Mouse (Mus musculus) effector memory CD4-positive, alpha-beta T cell, adult 7 months (primary cell): ENCODE results near the gene Hyal2. TPM values are rescaled to one million over a fixed set of nuclear protein-coding genes. Genes with fewer than 3 reads are reported as not detected.

ENCODE experiments used
- polyA plus RNA-seq: library from polyadenylated mRNA; unstranded; fragments of 100-300 nt; shearing (Covaris generic); gene quantifications from one replicate; pipeline ENCODE4 v1.2.1, GENCODE M21; 2017

Hyal2 gene
- polyA plus RNA-seq = 3.0 TPM

DNA sequence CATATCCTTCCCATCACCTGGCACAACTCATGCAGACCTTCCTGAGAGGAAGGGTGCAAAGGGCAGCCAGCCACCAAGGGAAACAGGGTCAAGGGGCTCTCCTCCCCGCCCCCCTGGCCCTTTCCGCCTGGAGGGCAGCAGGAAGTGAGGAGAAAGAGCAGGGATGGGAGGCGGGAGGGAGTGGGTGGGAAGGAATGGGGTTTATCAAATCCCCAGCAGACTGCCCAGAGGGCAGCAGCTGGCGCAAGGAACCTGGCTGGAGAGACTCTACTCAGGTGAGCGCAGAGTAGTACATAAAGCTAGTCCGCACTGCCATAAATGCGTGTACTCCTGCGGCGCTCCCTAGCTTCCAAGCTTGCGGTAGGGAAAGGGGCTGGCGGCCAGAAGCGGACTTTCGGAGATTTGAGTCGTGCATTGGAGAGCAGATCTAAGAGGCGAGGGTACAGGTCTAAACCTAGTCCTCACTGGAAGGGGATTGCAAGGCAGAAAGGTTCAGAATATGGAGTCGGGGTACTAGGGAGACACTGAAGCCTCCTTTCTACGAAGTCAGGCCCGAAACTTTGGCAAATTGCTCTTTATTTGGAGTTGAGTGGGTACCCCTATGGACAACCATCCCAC lies at the start of gene Hyal2:
Gene Hyal2, plus strand, starts transcription at position 244 of the 618 bp plus-strand sequence.

DNA sequence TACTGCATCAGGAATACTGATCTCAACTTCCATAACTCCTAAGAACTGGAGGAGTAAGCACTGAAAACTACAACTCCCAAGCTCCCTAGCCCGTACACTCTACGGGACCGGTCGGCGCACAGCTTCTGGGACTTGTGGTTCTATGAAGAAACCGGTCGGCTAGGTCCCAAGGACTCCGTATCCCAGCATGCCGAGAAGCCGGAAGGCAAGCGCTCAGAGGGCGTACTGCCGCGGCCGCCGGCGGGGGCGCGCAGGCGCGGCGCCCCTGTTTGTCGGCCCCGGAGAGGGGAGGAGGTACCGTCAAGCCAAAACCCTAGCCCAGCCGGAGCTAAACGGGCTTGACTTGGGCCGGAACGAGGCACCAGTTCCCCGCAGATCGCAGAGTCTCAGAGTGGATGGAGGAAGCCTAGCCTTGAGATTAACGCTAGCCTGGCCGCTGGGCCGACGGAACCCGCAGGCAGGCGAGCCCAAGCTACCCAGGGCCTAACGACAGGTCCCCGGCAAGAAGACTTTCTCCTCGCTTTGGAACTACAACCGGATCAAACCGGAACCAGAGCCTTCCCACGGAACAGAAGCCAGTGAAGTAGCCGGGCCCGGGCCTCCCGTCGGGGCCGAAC lies 33.8 kb upstream of the Hyal2 start, which contains the start of gene Tmem115:
Gene Tmem115, plus strand, starts transcription at position 155 of the 617 bp plus-strand sequence.

DNA sequence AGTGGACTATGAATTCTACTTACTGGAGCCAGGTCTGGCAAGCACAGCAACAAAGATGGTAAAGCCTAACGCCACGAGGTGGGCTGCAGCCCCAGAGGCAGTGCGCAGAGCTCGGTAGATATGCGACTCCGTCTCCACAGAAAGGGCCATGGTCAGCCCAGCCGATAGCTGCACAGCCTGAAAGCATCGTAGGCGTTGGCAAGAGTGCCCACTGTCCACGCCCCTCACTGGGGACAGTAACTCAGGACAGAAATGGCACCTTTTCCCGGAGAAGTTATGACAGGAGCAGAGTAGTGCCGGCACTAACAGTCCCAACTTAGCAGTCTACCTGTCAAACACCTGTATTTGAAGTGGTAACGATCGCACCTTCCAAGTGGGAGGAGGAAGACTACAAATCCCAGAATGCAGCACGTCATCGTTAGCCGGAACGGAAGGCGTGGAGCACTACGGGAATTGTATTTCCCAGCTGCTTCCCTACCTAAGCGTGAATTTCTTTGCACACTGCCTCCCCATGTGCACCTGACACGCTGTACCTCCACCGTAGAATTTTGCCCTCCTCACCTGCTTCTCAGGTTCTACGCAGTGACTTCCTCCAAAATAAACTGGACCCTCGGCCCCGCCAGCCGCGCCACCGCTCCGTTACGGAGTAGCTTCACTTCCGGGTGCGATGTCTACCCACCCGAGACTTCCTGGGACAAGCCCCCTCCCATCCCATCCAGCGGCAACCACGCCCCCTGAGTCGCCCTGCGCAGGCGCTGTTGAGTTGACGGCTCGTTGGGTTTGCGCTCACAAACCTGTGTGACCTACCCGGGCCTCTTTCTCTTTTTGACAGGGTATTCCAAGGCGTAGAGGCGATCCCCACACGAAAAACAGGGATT lies 26.0 kb upstream of the Hyal2 start, which contains the start of the genes Cyb561d2 and Nprl2:
Gene Cyb561d2, minus strand, starts transcription at position 720 of the 878 bp plus-strand sequence.
Gene Nprl2, plus strand, starts transcription at position 753 of the 878 bp plus-strand sequence.

DNA sequence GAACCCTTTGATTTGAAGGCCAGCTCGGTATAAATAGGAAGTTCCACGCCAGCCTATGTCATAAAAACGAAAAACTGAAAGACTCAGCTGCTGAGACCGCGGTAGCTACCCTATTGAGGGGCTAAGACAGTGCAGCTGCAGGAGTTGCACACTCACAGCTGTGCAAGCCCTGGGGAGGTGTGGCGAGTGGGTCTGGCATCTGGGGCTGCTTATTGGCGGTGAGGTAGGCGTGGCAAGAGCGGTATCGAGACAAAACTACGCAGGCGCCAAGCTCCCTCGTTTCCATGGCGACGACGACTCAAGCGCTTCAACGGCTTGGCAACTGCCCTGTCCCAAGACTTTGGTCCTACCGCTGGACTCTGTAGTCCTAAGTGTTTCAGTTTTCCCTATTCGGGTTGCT lies 20.7 kb upstream of the Hyal2 start, which contains the start of gene Zmynd10:
Gene Zmynd10, plus strand, starts transcription at position 273 of the 400 bp plus-strand sequence.

DNA sequence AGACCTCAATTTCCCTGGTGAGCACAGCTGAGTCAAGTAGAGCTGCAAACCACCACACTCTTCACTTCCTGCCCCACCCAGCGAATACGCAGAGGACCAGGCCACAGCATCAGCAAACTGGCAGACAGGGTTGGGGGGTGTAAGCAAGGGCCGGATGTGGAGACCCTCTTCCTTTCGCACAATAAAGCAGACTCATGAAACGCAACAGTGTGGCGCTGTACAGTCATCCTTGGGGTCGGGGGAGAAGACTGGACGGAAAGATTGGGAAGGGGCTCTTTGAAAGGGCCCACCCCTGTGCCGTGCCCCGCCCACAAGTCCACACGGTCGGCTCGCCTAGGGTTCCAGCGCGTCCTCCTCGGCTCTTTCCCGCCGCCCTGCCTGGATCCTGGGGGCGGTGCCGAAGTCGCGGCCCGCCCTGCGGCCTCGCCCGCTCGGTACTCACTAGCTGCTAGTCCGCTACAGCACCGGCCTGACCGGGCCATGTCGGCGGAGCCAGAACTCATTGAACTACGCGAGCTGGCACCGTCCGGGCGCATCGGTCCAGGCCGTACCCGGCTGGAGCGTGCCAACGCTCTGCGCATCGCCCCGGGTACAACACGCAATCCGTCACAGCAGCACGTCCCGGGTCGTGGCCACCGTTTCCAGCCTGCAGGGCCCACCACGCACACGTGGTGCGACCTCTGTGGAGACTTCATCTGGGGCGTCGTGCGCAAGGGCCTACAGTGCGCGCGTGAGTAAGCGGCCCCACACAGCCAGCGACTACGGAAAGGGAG lies 16.4 kb upstream of the Hyal2 start, which contains the start of gene Rassf1:
Gene Rassf1, plus strand, starts transcription at position 439 of the 773 bp plus-strand sequence.

DNA sequence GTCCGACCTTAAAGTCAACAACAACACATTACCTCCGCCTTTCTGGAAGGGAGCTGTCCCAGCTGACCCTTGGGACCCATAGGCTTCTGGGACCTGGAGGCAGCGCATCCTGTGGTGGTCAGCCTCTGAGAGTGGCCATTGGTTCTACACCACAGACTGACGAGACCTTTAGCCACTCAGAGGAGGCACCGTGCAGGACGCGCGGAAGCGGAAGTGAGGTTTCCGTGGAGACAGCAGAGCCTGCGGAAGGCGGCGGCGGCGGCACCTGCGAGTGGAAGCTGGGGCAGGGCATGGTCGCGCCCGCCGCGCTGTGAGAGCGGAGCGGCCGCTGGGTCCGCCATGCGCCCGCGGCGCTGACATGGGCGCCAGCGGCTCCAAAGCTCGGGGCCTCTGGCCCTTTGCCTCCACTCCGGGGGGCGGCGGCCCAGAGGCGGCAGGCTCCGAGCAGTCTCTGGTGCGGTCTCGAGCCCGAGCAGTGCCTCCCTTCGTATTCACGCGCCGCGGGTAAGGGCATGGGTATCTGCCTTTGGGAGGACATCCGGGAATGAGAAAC lies 4.6 kb upstream of the Hyal2 start, which contains the start of gene Tusc2:
Gene Tusc2, plus strand, starts transcription at position 227 of the 553 bp plus-strand sequence.

DNA sequence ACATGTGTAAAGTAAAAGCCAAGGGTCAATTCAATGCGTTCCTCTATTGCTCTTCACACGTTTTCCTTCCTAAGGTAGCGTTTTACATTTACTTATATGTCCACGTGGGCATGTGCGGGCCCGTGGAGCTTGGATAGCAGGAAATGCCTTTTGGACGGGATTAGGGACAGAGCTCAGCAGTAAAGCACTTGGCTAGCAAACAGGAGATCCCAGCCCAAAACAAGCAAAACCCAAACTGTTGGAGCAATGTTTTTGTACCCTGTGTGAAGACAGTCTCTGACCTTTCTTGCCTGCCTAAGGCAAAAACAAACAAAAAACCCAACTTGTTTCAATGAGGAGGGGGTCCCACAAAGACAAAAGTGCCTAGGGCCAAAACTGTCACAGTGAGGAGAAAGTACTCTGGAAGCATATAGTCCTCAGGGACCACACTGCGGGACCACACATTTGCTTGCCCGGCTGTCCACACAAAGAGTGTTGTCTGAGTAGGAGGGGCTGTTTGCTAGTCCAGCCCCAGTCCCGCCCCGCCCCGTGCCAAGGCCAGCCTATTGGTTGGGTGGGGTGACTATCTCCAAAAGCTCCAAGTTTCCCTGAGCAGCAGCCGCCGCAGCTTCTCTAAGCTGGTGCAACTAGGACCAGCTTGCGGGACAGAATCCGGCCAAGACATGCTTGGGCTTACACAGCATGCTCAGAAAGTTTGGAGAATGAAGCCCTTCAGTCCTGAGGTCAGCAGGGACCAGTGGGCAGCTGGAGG lies 8.8 kb downstream of the Hyal2 start, which contains the start of gene Hyal1:
Gene Hyal1, plus strand, starts transcription at position 571 of the 751 bp plus-strand sequence.

DNA sequence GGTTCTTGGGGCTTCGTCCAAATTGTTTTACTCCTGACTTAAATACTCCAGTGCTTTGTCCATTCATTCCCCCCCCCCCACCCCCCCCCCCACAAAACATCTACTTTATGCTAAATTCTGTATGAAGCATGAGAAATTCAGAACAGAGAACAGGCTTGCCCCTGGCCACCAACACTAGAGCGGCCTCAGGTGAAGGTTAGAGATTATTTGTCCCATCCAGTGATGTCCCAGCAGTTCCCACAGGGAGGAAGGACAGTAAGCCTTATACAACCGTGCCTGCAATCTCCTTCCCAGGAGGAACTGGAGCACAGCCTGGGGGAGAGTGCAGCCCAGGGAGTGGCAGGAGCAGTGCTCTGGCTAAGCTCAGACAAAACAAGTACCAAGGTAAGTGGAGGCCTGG lies 10.8 kb downstream of the Hyal2 start, which contains the start of gene Naa80:
Gene Naa80, plus strand, starts transcription at position 301 of the 400 bp plus-strand sequence.

DNA sequence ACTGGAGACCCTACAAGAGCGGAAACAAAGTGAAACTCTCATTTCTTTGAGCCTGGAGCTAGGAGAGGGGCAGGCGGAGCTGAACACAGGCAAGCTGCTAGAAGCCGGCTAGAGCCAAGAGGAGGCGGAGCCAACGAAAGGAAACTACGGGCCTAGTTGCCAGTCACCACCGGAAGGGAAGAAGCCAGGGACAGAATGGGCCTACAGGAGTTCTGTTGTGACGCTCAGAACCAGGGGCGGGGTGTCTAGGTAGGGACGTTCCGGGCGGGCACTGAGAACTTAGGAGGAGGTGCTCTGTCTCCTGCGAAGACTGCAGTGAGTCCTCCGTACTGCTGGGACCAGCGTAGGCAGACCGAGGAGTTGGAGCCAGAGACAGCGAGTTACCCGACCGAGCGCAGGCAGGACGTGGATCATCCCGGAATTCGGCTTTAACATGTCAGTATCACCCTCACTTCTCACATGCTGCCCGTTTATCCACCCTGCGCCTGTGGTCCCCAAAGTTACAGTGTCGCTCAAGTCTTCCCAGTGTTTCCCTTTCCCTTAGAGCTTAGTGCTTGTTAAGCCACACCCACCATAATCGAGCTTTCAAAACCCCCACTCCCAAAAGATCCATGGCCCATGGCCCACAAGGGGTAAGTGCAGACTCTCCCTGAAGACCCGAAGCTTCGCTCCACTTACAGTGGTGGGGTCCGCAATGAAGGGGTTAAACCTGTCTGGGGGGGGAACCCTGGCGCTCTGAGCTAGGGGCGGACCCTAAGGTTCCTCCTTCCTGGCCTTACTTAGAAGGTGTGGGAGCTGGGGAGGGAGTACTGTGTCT lies 13.0 kb downstream of the Hyal2 start, which contains the start of gene Hyal3:
Gene Hyal3, plus strand, starts transcription at position 318 of the 817 bp plus-strand sequence.

DNA sequence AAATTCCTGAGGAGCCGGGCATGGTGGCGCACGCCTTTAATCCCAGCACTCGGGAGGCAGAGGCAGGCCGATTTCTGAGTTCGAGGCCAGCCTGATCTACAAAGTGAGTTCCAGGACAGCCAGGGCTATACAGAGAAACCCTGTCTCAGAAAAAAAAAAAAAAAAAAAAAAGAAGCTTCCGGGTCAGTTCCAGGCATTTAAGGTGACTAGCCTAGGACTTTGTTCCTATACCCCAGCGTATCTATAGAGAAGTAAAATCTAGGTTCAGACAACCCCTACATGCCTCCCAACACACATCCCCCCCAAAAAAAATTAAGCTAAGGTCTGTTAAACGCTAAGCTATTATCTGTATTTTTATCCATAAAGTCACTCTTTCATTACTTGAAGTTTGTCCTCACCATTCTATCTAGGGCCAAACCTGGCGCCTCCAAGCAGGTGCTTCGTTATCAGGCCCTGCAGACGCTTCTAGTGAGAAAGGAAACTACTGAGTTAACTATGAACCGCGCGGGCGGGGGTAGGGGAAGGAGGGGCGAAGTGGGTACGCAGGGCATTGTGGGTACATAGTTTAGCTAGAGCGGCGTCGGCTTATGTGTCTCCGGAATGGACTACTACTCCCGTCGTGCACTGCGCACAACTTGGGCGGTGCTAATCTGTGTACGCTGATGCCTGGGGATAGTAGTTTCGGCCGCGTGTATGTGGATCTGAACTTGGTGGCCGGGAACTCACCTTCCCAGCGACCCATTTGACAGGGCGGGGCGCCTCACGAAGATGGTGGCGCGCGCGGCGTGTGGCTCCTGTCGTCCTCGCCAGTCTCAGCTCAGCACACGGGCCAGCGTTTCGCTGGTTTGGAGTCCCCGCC lies 19.5 kb downstream of the Hyal2 start, which contains the start of gene Ifrd2:
Gene Ifrd2, plus strand, starts transcription at position 669 of the 859 bp plus-strand sequence.

DNA sequence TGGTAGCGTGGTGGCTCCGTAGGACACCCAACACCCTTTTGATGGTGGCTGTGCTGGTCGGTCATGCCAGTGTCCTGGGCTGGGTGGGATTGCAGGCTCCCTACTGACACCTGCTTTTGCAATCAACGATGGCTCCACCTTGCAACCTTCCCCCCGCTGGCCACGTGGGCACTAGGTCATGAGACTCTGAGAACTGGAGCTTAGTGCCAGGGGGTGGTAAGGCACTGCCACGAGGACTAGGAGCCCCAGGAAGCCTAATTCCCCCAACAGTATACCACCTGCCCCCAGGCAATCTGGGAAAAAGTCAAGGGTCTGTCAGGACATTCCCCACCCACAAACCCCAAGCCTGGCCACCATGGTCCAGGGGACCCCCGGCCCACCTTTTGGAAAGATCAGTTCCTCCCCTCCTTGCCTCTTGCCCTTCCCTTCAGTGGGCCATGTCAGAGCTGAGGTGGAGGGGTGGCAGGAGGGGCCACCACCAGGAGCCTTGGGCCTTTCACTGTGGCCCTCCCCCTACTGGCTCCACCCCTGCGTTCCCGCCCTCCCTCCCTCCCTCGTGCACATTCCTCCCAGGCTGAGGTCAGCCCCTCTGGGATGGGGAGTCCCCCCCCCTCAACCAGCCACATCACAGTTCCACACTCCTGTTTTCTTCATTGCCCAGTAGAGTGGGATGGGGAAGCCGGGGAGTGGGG lies 41.1 kb downstream of the Hyal2 start, which contains the start of gene Sema3b:
Gene Sema3b, minus strand, starts transcription at position 489 of the 692 bp plus-strand sequence.

Other genes starting within 250 kb of the Hyal2 start
- 10.6 TPM for gene Hemk1, start 229.6 kb upstream of the Hyal2 start, polyA plus RNA-seq
- 0.56 TPM for gene 6430571L13Rik, start 227.3 kb upstream of the Hyal2 start, polyA plus RNA-seq
- 0.13 TPM for gene Cacna2d2, start 168.3 kb upstream of the Hyal2 start, polyA plus RNA-seq
- gene Tmem115, start 34.0 kb upstream of the Hyal2 start, polyA plus RNA-seq = 67.0 TPM
- gene Cyb561d2, start 25.8 kb upstream of the Hyal2 start, polyA plus RNA-seq = 25.0 TPM
- gene Nprl2, start 25.7 kb upstream of the Hyal2 start, polyA plus RNA-seq = 57.8 TPM
- gene Zmynd10, start 20.6 kb upstream of the Hyal2 start, polyA plus RNA-seq = 1.2 TPM
- gene Rassf1, start 16.4 kb upstream of the Hyal2 start, polyA plus RNA-seq = 112 TPM
- 39.9 TPM for gene Tusc2, start 4.7 kb upstream of the Hyal2 start, polyA plus RNA-seq
- gene Hyal1, start 9.0 kb downstream of the Hyal2 start, polyA plus RNA-seq = 2.7 TPM
- 9.8 TPM for gene Naa80, start 10.9 kb downstream of the Hyal2 start, polyA plus RNA-seq
- 1.5 TPM for gene Hyal3, start 12.9 kb downstream of the Hyal2 start, polyA plus RNA-seq
- gene Ifrd2, start 19.7 kb downstream of the Hyal2 start, polyA plus RNA-seq = 17.4 TPM
- gene Sema3b, start 41.3 kb downstream of the Hyal2 start, polyA plus RNA-seq = 0.15 TPM
- 578 TPM for gene Gnai2, start 67.4 kb downstream of the Hyal2 start, polyA plus RNA-seq
- not detected for gene Slc38a3, start 101.6 kb downstream of the Hyal2 start, polyA plus RNA-seq
- gene Gnat1, start 111.8 kb downstream of the Hyal2 start, polyA plus RNA-seq = 3.6 TPM
- gene Sema3f, start 142.5 kb downstream of the Hyal2 start, polyA plus RNA-seq = not detected
- 229 TPM for gene Rbm5, start 203.1 kb downstream of the Hyal2 start, polyA plus RNA-seq